Mouse (Mus musculus): ENCODE data around the gene Rfpl4. TPM values are rescaled to one million over a fixed set of nuclear protein-coding genes. Genes with fewer than 3 reads are reported as not detected.
A peak's percentile ranks its signal among the peaks of the same experiment; 100 is the strongest.

Gene Rfpl4
- polyA plus RNA-seq, 1 experiment from 2014 or later: not detected

GRCm38 (mm10) chr7:5092831-5093510, 23.8 kb downstream of the Rfpl4 start:
- WGBS: 76% methylated on average over 21 of the region's 21 CpGs
- Histone ChIP-seq H3K9ac (no peak overlapping the region), H3K27me3 (no peaks in the 10 kb centered on the region), H3K4me1 (replicated peaks) (no peaks in the 10 kb centered on the region), H3K36me3 (peaks cover 54% of the 10 kb centered on the region), H3K27ac (no peak overlapping the region), H3K4me2 (no peak overlapping the region), H3K9me3 (replicated peaks) (no peaks in the 10 kb centered on the region), H3K4me3 (no peak overlapping the region)
- ATAC-seq (replicated peaks; ENCODE audit: insufficient number of reproducible peaks, insufficient read depth, low FRiP score, low read depth): no peak

GRCm38 (mm10) chr7:5092381-5092780, 24.4 kb downstream of the Rfpl4 start:
- H3K27me3 ChIP-seq: no peaks in the 10 kb centered on the region
- H3K36me3 ChIP-seq: peaks cover 50% of the 10 kb centered on the region
- no peaks in the 10 kb centered on the region for H3K9me3 ChIP-seq (replicated peaks)
- 70% methylated on average over 6 of the region's 6 CpGs for WGBS
- no peaks in the 10 kb centered on the region for H3K4me1 ChIP-seq (replicated peaks)
- H3K4me3 ChIP-seq: no peak overlapping the region
- H3K4me2 ChIP-seq: no peak overlapping the region
- H3K9ac ChIP-seq: no peak overlapping the region
- no peak overlapping the region for H3K27ac ChIP-seq
- no peak for ATAC-seq (replicated peaks; ENCODE audit: insufficient number of reproducible peaks, insufficient read depth, low FRiP score, low read depth)

GRCm38 (mm10) chr7:5091008-5091728, 25.6 kb downstream of the Rfpl4 start:
- Histone ChIP-seq H3K9ac (no peak overlapping the region), H3K27me3 (no peaks in the 10 kb centered on the region), H3K36me3 (peaks cover 40% of the 10 kb centered on the region), H3K9me3 (replicated peaks) (no peaks in the 10 kb centered on the region), H3K27ac (no peak overlapping the region), H3K4me2 (no peak overlapping the region), H3K4me3 (no peak overlapping the region), H3K4me1 (replicated peaks) (no peaks in the 10 kb centered on the region)
- no peak for ATAC-seq (replicated peaks; ENCODE audit: insufficient number of reproducible peaks, insufficient read depth, low FRiP score, low read depth)
- 86% methylated on average over 15 of the region's 15 CpGs for WGBS

- Histone ChIP-seq H3K4me3 (no peak overlapping the region), H3K27me3 (no peaks in the 10 kb centered on the region), H3K4me2 (no peak overlapping the region), H3K27ac (no peak overlapping the region), H3K9me3 (replicated peaks) (no peaks in the 10 kb centered on the region), H3K36me3 (peaks cover 34% of the 10 kb centered on the region), H3K9ac (no peak overlapping the region), H3K4me1 (replicated peaks) (0 out of 2 replicates have a peak, but pooled peaks cover 1% of the 10 kb centered on the region)
- ATAC-seq (replicated peaks; ENCODE audit: insufficient number of reproducible peaks, insufficient read depth, low FRiP score, low read depth): no peak
- 90% methylated on average over 15 of the region's 15 CpGs for WGBS
Measured at GRCm38 (mm10) chr7:5089853-5090252, 26.9 kb downstream of the Rfpl4 start.

GRCm38 (mm10) chr7:5087886-5088285, 28.9 kb downstream of the Rfpl4 start:
- no peak overlapping the region for H3K4me2 ChIP-seq
- H3K27ac ChIP-seq: no peak overlapping the region
- WGBS: 83% methylated on average over 4 of the region's 4 CpGs
- no peak for ATAC-seq (replicated peaks; ENCODE audit: insufficient number of reproducible peaks, insufficient read depth, low FRiP score, low read depth)
- H3K27me3 ChIP-seq: no peaks in the 10 kb centered on the region
- H3K4me1 ChIP-seq (replicated peaks): peaks cover 13% of the 10 kb centered on the region
- peaks cover 27% of the 10 kb centered on the region; the same call in 1 of the 2 replicates for H3K36me3 ChIP-seq
- H3K4me3 ChIP-seq: no peak overlapping the region
- no peaks in the 10 kb centered on the region for H3K9me3 ChIP-seq (replicated peaks)
- H3K9ac ChIP-seq: no peak overlapping the region

- H3K4me3 ChIP-seq: no peak overlapping the region
- H3K9ac ChIP-seq: no peak overlapping the region
- H3K36me3 ChIP-seq: peaks cover 23% of the 10 kb centered on the region; the same call in 1 of the 2 replicates
- H3K27me3 ChIP-seq: no peaks in the 10 kb centered on the region
- peaks cover 16% of the 10 kb centered on the region for H3K4me1 ChIP-seq (replicated peaks)
- H3K9me3 ChIP-seq (replicated peaks): no peaks in the 10 kb centered on the region
- H3K4me2 ChIP-seq: no peak overlapping the region
- WGBS: 75% methylated on average over 5 of the region's 5 CpGs
- no peak overlapping the region for H3K27ac ChIP-seq
- ATAC-seq (replicated peaks; ENCODE audit: insufficient number of reproducible peaks, insufficient read depth, low FRiP score, low read depth): no peak
Measured at GRCm38 (mm10) chr7:5086921-5087440, 29.8 kb downstream of the Rfpl4 start.

GRCm38 (mm10) chr7:5085512-5085911, 31.2 kb downstream of the Rfpl4 start:
- H3K27me3 ChIP-seq: no peaks in the 10 kb centered on the region
- no peak overlapping the region for H3K27ac ChIP-seq
- H3K9me3 ChIP-seq (replicated peaks): no peaks in the 10 kb centered on the region
- no peak overlapping the region for H3K4me2 ChIP-seq
- H3K4me1 ChIP-seq (replicated peaks): peaks cover 29% of the 10 kb centered on the region
- no peak for ATAC-seq (replicated peaks; ENCODE audit: insufficient number of reproducible peaks, insufficient read depth, low FRiP score, low read depth)
- H3K36me3 ChIP-seq: peaks cover 23% of the 10 kb centered on the region; the same call in 1 of the 2 replicates
- no peak overlapping the region for H3K9ac ChIP-seq
- 75% methylated on average over 1 of the region's 1 CpGs for WGBS
- H3K4me3 ChIP-seq: no peak overlapping the region

- H3K36me3 ChIP-seq: peaks cover 30% of the 10 kb centered on the region
- H3K9ac ChIP-seq: no peak overlapping the region
- H3K27me3 ChIP-seq: no peaks in the 10 kb centered on the region
- H3K4me3 ChIP-seq: no peak overlapping the region
- no peak overlapping the region for H3K4me2 ChIP-seq
- peaks cover 31% of the 10 kb centered on the region for H3K4me1 ChIP-seq (replicated peaks)
- 0 out of 2 replicates have a peak overlapping the region, but pooled peaks have one; percentile 11 for H3K27ac ChIP-seq
- no peak for ATAC-seq (replicated peaks; ENCODE audit: insufficient number of reproducible peaks, insufficient read depth, low FRiP score, low read depth)
- H3K9me3 ChIP-seq (replicated peaks): no peaks in the 10 kb centered on the region
- 88% methylated on average over 18 of the region's 18 CpGs for WGBS
Measured at GRCm38 (mm10) chr7:5083325-5084105, 33.2 kb downstream of the Rfpl4 start.

GRCm38 (mm10) chr7:5081939-5082338, 34.8 kb downstream of the Rfpl4 start:
- Histone ChIP-seq H3K4me3 (peak overlapping the region; percentile 96; the same call in 1 of the 2 replicates), H3K4me2 (peak overlapping the region; percentile 88), H3K27me3 (no peaks in the 10 kb centered on the region), H3K9me3 (replicated peaks) (no peaks in the 10 kb centered on the region), H3K36me3 (peaks cover 40% of the 10 kb centered on the region), H3K4me1 (replicated peaks) (peaks cover 31% of the 10 kb centered on the region), H3K27ac (no peak overlapping the region), H3K9ac (no peak overlapping the region)
- no peak for ATAC-seq (replicated peaks; ENCODE audit: insufficient number of reproducible peaks, insufficient read depth, low FRiP score, low read depth)
- 95% methylated on average over 2 of the region's 2 CpGs for WGBS

GRCm38 (mm10) chr7:5081241-5081640, 35.5 kb downstream of the Rfpl4 start:
- H3K4me3 ChIP-seq: peak overlapping the region; percentile 96
- no peaks in the 10 kb centered on the region for H3K27me3 ChIP-seq
- H3K27ac ChIP-seq: no peak overlapping the region
- H3K4me2 ChIP-seq: peak overlapping the region; percentile 88
- peaks cover 31% of the 10 kb centered on the region for H3K4me1 ChIP-seq (replicated peaks)
- peaks cover 47% of the 10 kb centered on the region for H3K36me3 ChIP-seq
- H3K9me3 ChIP-seq (replicated peaks): no peaks in the 10 kb centered on the region
- 58% methylated on average over 6 of the region's 6 CpGs for WGBS
- peak overlapping the region; percentile 97; the same call in 1 of the 2 replicates for H3K9ac ChIP-seq
- no peak for ATAC-seq (replicated peaks; ENCODE audit: insufficient number of reproducible peaks, insufficient read depth, low FRiP score, low read depth)

GRCm38 (mm10) chr7:5080815-5081214, 35.9 kb downstream of the Rfpl4 start:
- Histone ChIP-seq H3K4me1 (replicated peaks) (peaks cover 31% of the 10 kb centered on the region), H3K4me2 (peak overlapping the region; percentile 88), H3K9ac (peak overlapping the region; percentile 97), H3K9me3 (replicated peaks) (no peaks in the 10 kb centered on the region), H3K4me3 (peak overlapping the region; percentile 96), H3K36me3 (peaks cover 50% of the 10 kb centered on the region), H3K27me3 (no peaks in the 10 kb centered on the region), H3K27ac (peak overlapping the region; percentile 97)
- no peak for ATAC-seq (replicated peaks; ENCODE audit: insufficient number of reproducible peaks, insufficient read depth, low FRiP score, low read depth)
- WGBS: 10% methylated on average over 6 of the region's 6 CpGs

Measured in heart, embryonic 15.5 days (tissue).